Mouse (Mus musculus) liver, adult 2 months (tissue): ENCODE results near the gene Kcnc1. TPM values are rescaled to one million over a fixed set of nuclear protein-coding genes. Genes with fewer than 3 reads are reported as not detected.

Source experiments
- DNase-seq: peaks from one replicate; pipeline ENCODE4 v3.0.0-alpha.2; 2011; ENCODE audit warnings: low read depth, low spot score; ENCODE audit errors: extremely low read depth
- H3K27ac ChIP-seq: fragments of 200-500 bp; replicated peaks from 2 replicates; pipeline ENCODE4 v1.5.1; 2012; ENCODE audit warnings: low read depth, mild to moderate bottlenecking, control low read depth, inconsistent platforms, low read length; ENCODE audit not compliant: insufficient read depth
- H3K27me3 ChIP-seq: fragments of 200-500 bp; 2 replicates; pipeline ENCODE4 v1.6.1; 2012; ENCODE audit warnings: mild to moderate bottlenecking, moderate library complexity, low read length, inconsistent platforms; ENCODE audit not compliant: control insufficient read depth, insufficient read depth
- H3K36me3 ChIP-seq: fragments of 200-500 bp; 2 replicates; pipeline ENCODE4 v1.6.1; 2012; ENCODE audit warnings: low read length, inconsistent platforms; ENCODE audit not compliant: control insufficient read depth, insufficient read depth
- H3K4me1 ChIP-seq: fragments of 200-500 bp; 2 replicates; pipeline ENCODE4 v1.6.1; 2011; ENCODE audit warnings: low read length; ENCODE audit not compliant: control insufficient read depth, insufficient read depth
- H3K4me3 ChIP-seq: fragments of 200-500 bp; 2 replicates; pipeline ENCODE4 v1.5.1; 2011; ENCODE audit warnings: low read depth, mild to moderate bottlenecking, control low read depth, low read length, moderate library complexity; ENCODE audit not compliant: insufficient read depth
- H3K79me2 ChIP-seq: fragments of 200-500 bp; 2 replicates; pipeline ENCODE4 v1.6.1; 2012; ENCODE audit warnings: inconsistent platforms, mild to moderate bottlenecking, low read length, moderate library complexity; ENCODE audit not compliant: control insufficient read depth, insufficient read depth
- H3K9ac ChIP-seq: fragments of 200-500 bp; 2 replicates; pipeline ENCODE4 v1.6.1; 2012; ENCODE audit warnings: low read depth, mild to moderate bottlenecking, control low read depth, inconsistent platforms, low read length
- CTCF ChIP-seq: fragments of 200-500 bp; IDR thresholded peaks from 2 replicates; pipeline ENCODE4 v1.5.1; 2011; ENCODE audit warnings: low read depth, low read length, control low read depth
- POLR2A ChIP-seq: fragments of 200-500 bp; IDR thresholded peaks from 2 replicates; pipeline ENCODE4 v1.6.1; 2011; ENCODE audit warnings: low read length, control low read depth; ENCODE audit not compliant: insufficient read depth; ENCODE audit errors: extremely low read depth
- WGBS: fragments of 180-500 bp; shearing (Covaris S2); methylation state at CpG from one replicate; pipeline ENCODE4 v1.1.7; 2018; 5-methylcytosine and 5-hydroxymethylcytosine counted together
- polyA plus RNA-seq: library from polyadenylated mRNA; depleted of rRNA; stranded (reverse); fragments of >200 nt; gene quantifications from 2 replicates; pipeline ENCODE4 v1.2.3, GENCODE M21; 2012; rRNA removed
- total RNA-seq: library from RNA; depleted of rRNA; stranded (reverse); fragments of >200 nt; gene quantifications from 2 replicates; pipeline ENCODE4 v1.2.3, GENCODE M21; 2014; rRNA removed

Kcnc1 gene
- total RNA-seq (under 0.01 and 0.07 TPM in 2 replicates), polyA plus RNA-seq (not detected in 2 replicates)

DNA sequence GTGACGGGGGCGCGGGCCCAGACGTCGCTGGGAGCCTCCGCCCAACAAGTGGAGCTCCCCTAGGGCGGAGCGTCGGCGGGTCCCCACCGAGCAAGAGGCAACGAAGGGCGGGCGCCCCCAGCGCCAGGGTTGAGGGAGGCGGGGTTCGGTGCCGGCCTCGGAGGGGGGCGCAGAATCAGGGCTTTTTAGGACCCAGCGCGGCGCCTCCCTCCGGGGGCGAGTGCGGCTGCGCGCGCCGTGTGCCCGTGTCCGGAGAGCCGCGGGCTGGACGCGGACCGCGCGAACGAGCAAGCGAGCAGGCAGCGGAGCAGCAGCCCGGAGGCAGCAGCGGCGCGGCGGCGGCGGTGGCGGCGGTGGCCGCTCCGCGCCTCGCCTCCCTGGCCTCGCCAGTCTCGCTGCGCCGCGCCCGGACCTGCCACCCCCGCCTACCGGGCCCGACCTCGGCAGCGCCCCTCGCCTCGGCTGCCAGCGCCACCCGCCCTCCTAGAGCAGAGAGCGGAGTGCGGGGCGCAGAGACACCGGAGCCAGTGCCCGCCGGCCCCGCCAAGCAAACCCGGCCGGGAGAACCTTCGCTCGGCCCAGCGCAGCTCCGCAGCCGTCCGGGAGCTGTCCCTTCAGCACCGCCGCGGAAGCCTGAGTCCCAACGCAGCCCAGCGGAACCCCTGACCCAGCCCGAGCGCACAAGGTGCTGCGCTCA is at the start of gene Kcnc1:
TSS of gene Kcnc1 (plus strand) at position 267 of the 697 bp plus-strand sequence.
- no peak within 1 kb of the TSS for H3K9ac ChIP-seq
- no peak for DNase-seq
- H3K36me3 ChIP-seq: no peaks in the 10 kb centered on the region
- H3K4me3 ChIP-seq: no peak within 1 kb of the TSS
- peaks cover 29% of the 10 kb centered on the region for H3K27me3 ChIP-seq
- TF ChIP-seq POLR2A (no peak), CTCF (no peak)
- WGBS: 2% methylated on average over 71 of the region's 93 CpGs
- H3K4me1 ChIP-seq: no peaks in the 10 kb centered on the region
- H3K27ac ChIP-seq: no peak within 1 kb of the TSS
- no peaks in the 10 kb centered on the region for H3K79me2 ChIP-seq

GRCm38 (mm10) chr7:46347692-46348091 is 48.6 kb upstream of the Kcnc1 start:
- DNase-seq: no peak
- Histone ChIP-seq H3K4me3 (no peak overlapping the region), H3K27me3 (peaks cover 3% of the 10 kb centered on the region; the same call in 1 of the 2 replicates), H3K4me1 (no peaks in the 10 kb centered on the region), H3K36me3 (no peaks in the 10 kb centered on the region), H3K79me2 (no peaks in the 10 kb centered on the region), H3K27ac (no peak overlapping the region), H3K9ac (no peak overlapping the region)
- 38% methylated on average over 4 of the region's 4 CpGs for WGBS
- TF ChIP-seq CTCF (no peak), POLR2A (no peak)

GRCm38 (mm10) chr7:46348813-46349212 is 47.5 kb upstream of the Kcnc1 start:
- Histone ChIP-seq H3K27ac (no peak overlapping the region), H3K4me1 (no peaks in the 10 kb centered on the region), H3K9ac (no peak overlapping the region), H3K27me3 (peaks cover 3% of the 10 kb centered on the region; the same call in 1 of the 2 replicates), H3K36me3 (no peaks in the 10 kb centered on the region), H3K4me3 (no peak overlapping the region), H3K79me2 (no peaks in the 10 kb centered on the region)
- no peak for TF ChIP-seq POLR2A
- TF ChIP-seq CTCF: no peak
- WGBS: 10% methylated on average over 36 of the region's 36 CpGs
- no peak for DNase-seq

- Histone ChIP-seq H3K79me2 (no peaks in the 10 kb centered on the region), H3K9ac (no peak overlapping the region), H3K4me3 (no peak overlapping the region), H3K27ac (no peak overlapping the region), H3K36me3 (no peaks in the 10 kb centered on the region), H3K27me3 (peaks cover 3% of the 10 kb centered on the region; the same call in 1 of the 2 replicates), H3K4me1 (no peaks in the 10 kb centered on the region)
- DNase-seq: no peak
- 40% methylated on average over 9 of the region's 9 CpGs for WGBS
- TF ChIP-seq CTCF (no peak), POLR2A (no peak)
Observed at GRCm38 (mm10) chr7:46350119-46350702, 46.1 kb upstream of the Kcnc1 start.

DNA sequence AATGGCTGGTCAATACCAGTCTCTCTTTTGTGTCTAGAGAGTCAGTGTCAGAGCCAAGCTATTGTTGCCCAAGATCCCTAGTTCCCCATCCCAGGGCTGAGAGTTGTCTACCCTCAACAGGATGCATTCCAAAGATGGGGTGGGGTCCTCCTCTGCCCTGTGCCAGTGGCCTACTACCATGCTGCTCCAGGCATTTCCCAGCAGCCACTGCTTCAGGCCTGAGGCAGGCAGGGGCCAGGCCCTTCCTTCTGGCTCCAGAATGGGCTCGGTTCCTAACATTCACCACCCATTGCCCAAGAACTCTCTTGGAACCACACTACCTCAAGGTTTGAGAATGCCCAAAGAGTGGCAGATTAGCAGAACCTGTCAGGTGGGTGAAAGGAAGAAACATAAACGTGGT is 43.5 kb upstream of the Kcnc1 start:
- H3K36me3 ChIP-seq: no peaks in the 10 kb centered on the region
- TF ChIP-seq POLR2A: no peak
- TF ChIP-seq CTCF: no peak
- no peaks in the 10 kb centered on the region for H3K4me1 ChIP-seq
- H3K79me2 ChIP-seq: no peaks in the 10 kb centered on the region
- WGBS: 62% methylated on average over 2 of the region's 2 CpGs
- no peak overlapping the region for H3K9ac ChIP-seq
- no peak for DNase-seq
- peaks cover 3% of the 10 kb centered on the region; the same call in 1 of the 2 replicates for H3K27me3 ChIP-seq
- H3K27ac ChIP-seq: no peak overlapping the region
- no peak overlapping the region for H3K4me3 ChIP-seq

DNA sequence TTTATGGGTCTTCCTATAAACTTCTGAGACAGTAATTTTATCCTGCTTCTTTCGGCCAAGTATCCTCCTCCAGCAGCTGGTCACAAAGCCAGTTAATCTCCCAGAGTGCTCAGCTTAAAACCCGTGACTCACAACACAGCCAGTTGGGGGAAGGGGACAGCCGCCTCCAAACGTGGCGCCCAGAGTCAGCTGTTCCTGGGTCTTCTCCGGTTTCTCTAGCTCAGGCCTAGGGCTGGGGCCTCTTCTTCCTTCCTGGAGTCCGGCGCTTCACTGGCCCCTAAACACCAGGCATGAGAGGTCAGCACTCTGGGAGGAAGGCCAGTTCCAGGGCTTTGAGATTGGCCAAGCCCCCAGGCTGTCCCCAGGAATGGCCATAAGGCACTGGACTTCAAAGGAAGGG is 43.1 kb upstream of the Kcnc1 start:
- 63% methylated on average over 8 of the region's 8 CpGs for WGBS
- no peak for DNase-seq
- Histone ChIP-seq H3K4me1 (no peaks in the 10 kb centered on the region), H3K9ac (no peak overlapping the region), H3K4me3 (no peak overlapping the region), H3K36me3 (no peaks in the 10 kb centered on the region), H3K79me2 (no peaks in the 10 kb centered on the region), H3K27ac (no peak overlapping the region), H3K27me3 (peaks cover 3% of the 10 kb centered on the region; the same call in 1 of the 2 replicates)
- TF ChIP-seq CTCF (no peak), POLR2A (no peak)
